Mouse (Mus musculus): ENCODE results near the gene Rnf224. TPM values are rescaled to one million over a fixed set of nuclear protein-coding genes. Genes with fewer than 3 reads are reported as not detected.

The Rnf224 gene
- polyA plus RNA-seq, 1 experiment from 2014 or later: not detected

GRCm38 (mm10) chr2:25224766-25225752 is 11.5 kb downstream of the Rnf224 start:
- Histone ChIP-seq H3K9me3 (ENCODE audit: control insufficient read depth, low read length) (no peaks in the 10 kb centered on the region), H3K4me1 (replicated peaks; ENCODE audit: control insufficient read depth, insufficient read depth, low read length) (peaks cover 18% of the 10 kb centered on the region), H3K27ac (peak overlapping the region; percentile 95), H3K36me3 (replicated peaks; ENCODE audit: control insufficient read depth, insufficient read depth) (peaks cover 9% of the 10 kb centered on the region), H3K4me3 (replicated peaks; ENCODE audit: low read length) (peak overlapping the region; percentile 89), H3K27me3 (ENCODE audit: control insufficient read depth, insufficient read depth, low read length) (no peaks in the 10 kb centered on the region), H3K4me2 (replicated peaks) (peak overlapping the region; percentile 55), H3K9ac (peak overlapping the region; percentile 66)
- WGBS: 2% methylated on average over 41 of the region's 41 CpGs
- DNase-seq (ENCODE audit: low spot score): peak; percentile 99
- ATAC-seq (ENCODE audit: low FRiP score): peak; percentile 97

GRCm38 (mm10) chr2:25224492-25224765 is 12.2 kb downstream of the Rnf224 start, which contains the start of gene Tubb4b:
Gene Tubb4b (minus strand): TSS chr2:25224702.
- no peak for DNase-seq (ENCODE audit: low spot score)
- peaks cover 18% of the 10 kb centered on the region for H3K4me1 ChIP-seq (replicated peaks; ENCODE audit: control insufficient read depth, insufficient read depth, low read length)
- H3K9me3 ChIP-seq (ENCODE audit: control insufficient read depth, low read length): no peaks in the 10 kb centered on the region
- WGBS: 0% methylated on average over 17 of the region's 17 CpGs
- H3K9ac ChIP-seq: peak within 1 kb of the TSS; percentile 87
- H3K36me3 ChIP-seq (replicated peaks; ENCODE audit: control insufficient read depth, insufficient read depth): peaks cover 9% of the 10 kb centered on the region
- peak within 1 kb of the TSS; percentile 95 for H3K27ac ChIP-seq
- no peaks in the 10 kb centered on the region for H3K27me3 ChIP-seq (ENCODE audit: control insufficient read depth, insufficient read depth, low read length)
- H3K4me3 ChIP-seq (replicated peaks; ENCODE audit: low read length): peak within 1 kb of the TSS; percentile 89
- no peak for ATAC-seq (ENCODE audit: low FRiP score)
- H3K4me2 ChIP-seq (replicated peaks): peak within 1 kb of the TSS; percentile 86

DNA sequence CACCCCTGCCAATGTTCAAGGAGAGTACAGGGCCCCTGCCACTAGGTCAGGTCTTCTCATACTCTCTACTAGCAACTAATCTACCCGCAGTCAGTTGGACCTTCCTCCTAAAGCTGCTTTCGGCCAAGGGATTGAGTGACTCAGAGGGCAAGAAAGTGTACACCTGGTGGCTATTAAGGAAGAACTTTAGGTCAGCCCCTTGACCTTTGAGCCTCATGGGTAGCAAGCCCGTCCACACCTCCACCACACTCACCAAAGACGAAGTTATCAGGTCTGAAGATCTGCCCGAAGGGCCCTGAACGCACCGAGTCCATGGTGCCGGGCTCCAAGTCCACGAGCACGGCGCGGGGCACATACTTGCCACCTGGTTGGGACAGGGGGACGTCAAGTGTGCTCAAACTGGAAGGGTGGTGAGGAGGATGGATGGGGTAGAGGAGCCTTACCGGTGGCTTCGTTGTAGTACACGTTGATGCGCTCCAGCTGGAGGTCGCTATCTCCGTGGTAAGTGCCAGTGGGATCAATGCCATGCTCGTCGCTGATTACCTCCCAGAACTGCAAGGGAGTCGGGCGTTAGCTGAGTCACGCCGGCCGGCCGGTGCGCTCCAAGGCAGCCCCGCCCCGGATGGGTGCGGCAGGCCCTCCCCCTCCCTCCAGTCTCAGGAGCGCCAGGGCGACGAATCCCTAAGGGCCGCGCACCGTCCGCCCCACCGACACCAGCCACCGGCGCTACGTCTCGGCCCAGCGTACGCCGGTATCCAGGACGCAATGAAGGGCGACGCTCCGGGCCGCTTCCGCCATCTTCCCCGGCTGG is 12.7 kb downstream of the Rnf224 start:
- Histone ChIP-seq H3K4me1 (replicated peaks; ENCODE audit: control insufficient read depth, insufficient read depth, low read length) (peaks cover 17% of the 10 kb centered on the region), H3K4me2 (replicated peaks) (peak overlapping the region; percentile 86), H3K4me3 (replicated peaks; ENCODE audit: low read length) (peak overlapping the region; percentile 89), H3K9ac (peak overlapping the region; percentile 87), H3K27ac (peak overlapping the region; percentile 89), H3K36me3 (replicated peaks; ENCODE audit: control insufficient read depth, insufficient read depth) (peaks cover 9% of the 10 kb centered on the region), H3K9me3 (ENCODE audit: control insufficient read depth, low read length) (no peaks in the 10 kb centered on the region), H3K27me3 (ENCODE audit: control insufficient read depth, insufficient read depth, low read length) (no peaks in the 10 kb centered on the region)
- 3% methylated on average over 53 of the region's 53 CpGs for WGBS
- no peak for DNase-seq (ENCODE audit: low spot score)
- ATAC-seq (ENCODE audit: low FRiP score): peak; percentile 19

DNA sequence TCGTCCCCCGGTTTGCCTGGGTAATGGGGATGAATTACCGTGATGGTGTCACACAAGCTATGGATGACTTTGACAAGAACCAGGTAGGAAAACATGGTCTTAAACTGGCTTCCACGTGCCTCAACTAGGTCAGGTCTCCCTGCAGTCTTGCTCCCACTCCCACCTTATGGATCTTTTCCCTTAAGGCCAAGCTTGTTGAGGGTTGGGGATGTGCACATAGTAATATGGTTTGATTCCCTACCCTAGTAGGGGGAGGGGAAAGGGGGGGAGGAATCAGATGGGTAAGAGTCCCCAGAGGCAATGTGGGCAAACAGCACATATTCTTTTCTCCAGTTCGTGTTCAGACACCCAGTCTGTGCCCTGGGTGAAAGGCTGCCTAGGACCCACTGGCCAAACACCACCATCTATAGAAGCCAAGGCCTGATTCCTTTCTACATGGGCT is 15.2 kb downstream of the Rnf224 start:
- ATAC-seq (ENCODE audit: low FRiP score) (no peak), DNase-seq (ENCODE audit: low spot score) (no peak)
- Histone ChIP-seq H3K9me3 (ENCODE audit: control insufficient read depth, low read length) (no peaks in the 10 kb centered on the region), H3K36me3 (replicated peaks; ENCODE audit: control insufficient read depth, insufficient read depth) (peaks cover 9% of the 10 kb centered on the region), H3K4me2 (replicated peaks) (no peak overlapping the region), H3K9ac (no peak overlapping the region), H3K27ac (no peak overlapping the region), H3K4me1 (replicated peaks; ENCODE audit: control insufficient read depth, insufficient read depth, low read length) (peaks cover 15% of the 10 kb centered on the region), H3K4me3 (replicated peaks; ENCODE audit: low read length) (no peak overlapping the region), H3K27me3 (ENCODE audit: control insufficient read depth, insufficient read depth, low read length) (no peaks in the 10 kb centered on the region)
- whole genome bisulfite sequencing: 78% methylated on average over 5 of the region's 5 CpGs

DNA sequence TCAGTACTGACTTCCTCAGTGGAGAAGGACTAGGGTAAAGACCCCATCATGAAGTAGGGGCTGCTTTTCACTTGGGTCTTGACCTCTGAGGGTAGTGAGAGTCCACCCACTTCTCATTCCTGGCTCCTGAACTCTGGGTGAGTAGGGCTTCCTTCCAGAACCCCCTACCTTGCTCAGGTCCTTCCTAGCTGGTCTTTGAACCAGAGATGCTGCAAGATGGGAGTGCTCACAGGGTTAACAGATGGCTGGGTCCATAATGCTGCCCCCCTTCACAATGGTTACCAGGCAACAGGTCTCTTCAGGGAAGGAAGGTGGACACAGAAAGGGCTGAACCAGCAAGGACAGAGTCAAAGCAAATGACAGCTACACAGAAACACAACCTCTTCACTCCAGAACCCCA is 18.1 kb downstream of the Rnf224 start, which contains the start of gene Fam166a:
Gene Fam166a, plus strand, starts transcription at position 301 of the 400 bp plus-strand sequence.
- Histone ChIP-seq H3K9me3 (ENCODE audit: control insufficient read depth, low read length) (no peaks in the 10 kb centered on the region), H3K4me2 (replicated peaks) (no peak within 1 kb of the TSS), H3K36me3 (replicated peaks; ENCODE audit: control insufficient read depth, insufficient read depth) (peaks cover 9% of the 10 kb centered on the region), H3K4me3 (replicated peaks; ENCODE audit: low read length) (no peak within 1 kb of the TSS), H3K9ac (no peak within 1 kb of the TSS), H3K4me1 (replicated peaks; ENCODE audit: control insufficient read depth, insufficient read depth, low read length) (peaks cover 4% of the 10 kb centered on the region), H3K27me3 (ENCODE audit: control insufficient read depth, insufficient read depth, low read length) (no peaks in the 10 kb centered on the region), H3K27ac (no peak within 1 kb of the TSS)
- ATAC-seq (ENCODE audit: low FRiP score): no peak
- no peak for DNase-seq (ENCODE audit: low spot score)

DNA sequence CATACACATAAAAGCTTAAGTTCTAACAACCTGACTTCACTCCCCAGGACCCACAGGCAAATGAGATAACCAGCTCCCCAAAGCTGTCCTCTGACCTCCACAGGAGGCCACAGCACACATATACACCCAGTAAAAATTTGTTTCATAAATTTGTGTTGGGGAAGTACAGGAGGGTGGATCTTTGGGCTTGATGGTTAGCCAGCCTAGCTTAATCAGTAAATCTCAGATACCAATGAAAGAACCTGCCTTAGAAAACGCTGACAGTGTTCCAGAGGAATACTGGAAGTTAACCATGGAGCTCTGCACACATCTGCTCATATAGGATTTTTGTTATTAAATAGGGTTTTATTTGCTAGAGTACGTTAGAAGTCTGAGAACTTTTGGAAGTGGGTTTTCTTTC is 18.9 kb downstream of the Rnf224 start:
- H3K9me3 ChIP-seq (ENCODE audit: control insufficient read depth, low read length): no peaks in the 10 kb centered on the region
- no peak overlapping the region for H3K4me2 ChIP-seq (replicated peaks)
- H3K4me1 ChIP-seq (replicated peaks; ENCODE audit: control insufficient read depth, insufficient read depth, low read length): no peaks in the 10 kb centered on the region
- H3K27me3 ChIP-seq (ENCODE audit: control insufficient read depth, insufficient read depth, low read length): no peaks in the 10 kb centered on the region
- ATAC-seq (ENCODE audit: low FRiP score): no peak
- no peak for DNase-seq (ENCODE audit: low spot score)
- WGBS: 62% methylated on average over 2 of the region's 2 CpGs
- H3K9ac ChIP-seq: no peak overlapping the region
- H3K4me3 ChIP-seq (replicated peaks; ENCODE audit: low read length): no peak overlapping the region
- no peak overlapping the region for H3K27ac ChIP-seq
- H3K36me3 ChIP-seq (replicated peaks; ENCODE audit: control insufficient read depth, insufficient read depth): peaks cover 9% of the 10 kb centered on the region

- no peaks in the 10 kb centered on the region for H3K27me3 ChIP-seq (ENCODE audit: control insufficient read depth, insufficient read depth, low read length)
- H3K4me2 ChIP-seq (replicated peaks): no peak within 1 kb of the TSS
- H3K36me3 ChIP-seq (replicated peaks; ENCODE audit: control insufficient read depth, insufficient read depth): no peaks in the 10 kb centered on the region; the same call in 1 of the 2 replicates
- H3K9ac ChIP-seq: no peak within 1 kb of the TSS
- peaks cover 10% of the 10 kb centered on the region for H3K4me1 ChIP-seq (replicated peaks; ENCODE audit: control insufficient read depth, insufficient read depth, low read length)
- H3K27ac ChIP-seq: no peak within 1 kb of the TSS
- 75% methylated on average over 3 of the region's 3 CpGs for WGBS
- DNase-seq (ENCODE audit: low spot score) (no peak), ATAC-seq (ENCODE audit: low FRiP score) (no peak)
- H3K4me3 ChIP-seq (replicated peaks; ENCODE audit: low read length): no peak within 1 kb of the TSS
- no peaks in the 10 kb centered on the region for H3K9me3 ChIP-seq (ENCODE audit: control insufficient read depth, low read length)
Observed at GRCm38 (mm10) chr2:25214444-25214843, 22.1 kb downstream of the Rnf224 start, which contains the start of gene Stpg3. Gene Stpg3 (minus strand): TSS chr2:25214637.

DNA sequence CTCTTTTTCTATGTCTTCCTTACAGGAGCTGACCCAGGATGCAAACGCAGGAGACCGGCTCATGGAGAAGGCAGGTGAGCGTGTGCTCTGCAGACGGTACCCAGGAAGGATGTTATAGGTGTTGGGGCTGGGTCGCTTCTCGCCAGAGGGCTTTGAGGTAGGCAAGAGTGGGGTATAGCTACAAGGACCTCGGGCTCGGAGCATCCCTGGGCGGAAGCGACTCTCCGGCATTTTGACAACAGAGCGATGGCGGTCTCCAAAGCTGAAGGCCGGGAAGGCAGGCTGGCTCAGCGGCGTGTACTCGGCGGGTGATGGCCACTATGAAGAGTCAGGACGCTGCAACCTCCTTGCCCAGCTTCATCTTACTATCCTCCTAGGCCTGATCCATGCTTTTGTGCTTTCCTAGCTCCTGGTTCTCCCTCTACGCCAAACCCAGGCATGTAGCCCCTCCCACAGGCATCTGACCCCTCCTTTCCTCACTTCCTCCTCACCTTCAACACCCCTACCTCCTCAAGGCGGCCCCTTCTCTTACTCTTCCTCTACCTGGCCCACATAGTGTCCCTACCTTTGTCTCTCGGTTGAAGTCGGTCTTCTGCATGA is 23.2 kb downstream of the Rnf224 start:
- Histone ChIP-seq H3K9me3 (ENCODE audit: control insufficient read depth, low read length) (no peaks in the 10 kb centered on the region), H3K4me1 (replicated peaks; ENCODE audit: control insufficient read depth, insufficient read depth, low read length) (peaks cover 17% of the 10 kb centered on the region), H3K36me3 (replicated peaks; ENCODE audit: control insufficient read depth, insufficient read depth) (peaks cover 9% of the 10 kb centered on the region; the same call in 1 of the 2 replicates), H3K27me3 (ENCODE audit: control insufficient read depth, insufficient read depth, low read length) (no peaks in the 10 kb centered on the region), H3K9ac (no peak overlapping the region), H3K4me2 (replicated peaks) (no peak overlapping the region), H3K4me3 (replicated peaks; ENCODE audit: low read length) (no peak overlapping the region), H3K27ac (no peak overlapping the region)
- 65% methylated on average over 23 of the region's 23 CpGs for WGBS
- ATAC-seq (ENCODE audit: low FRiP score) (no peak), DNase-seq (ENCODE audit: low spot score) (no peak)

Measured in hindbrain, embryonic 14.5 days (tissue).